Mouse (Mus musculus) skeletal muscle tissue, adult 2 months (tissue): ENCODE data around the gene Lmo7.

Experiments
- DNase-seq: peaks from one replicate; pipeline ENCODE4 v3.0.0-alpha.2; 2012; ENCODE audit warnings: low read depth, low spot score

Gene Lmo7

GRCm38 (mm10) chr14:101729237-101729971 is at the start of gene Lmo7, which contains the start of gene Gm9922:
Lmo7 (plus strand) TSS chr14:101729957.
Gm9922 (minus strand) TSS chr14:101729814.
- DNase-seq = peak; percentile 36

- DNase-seq = no peak
Observed at GRCm38 (mm10) chr14:101687696-101688095, 42.1 kb upstream of the Lmo7 start.

GRCm38 (mm10) chr14:101688406-101688805 is 41.4 kb upstream of the Lmo7 start:
- peak; percentile 28 for DNase-seq

- no peak for DNase-seq
Observed at GRCm38 (mm10) chr14:101704479-101704878, 25.3 kb upstream of the Lmo7 start.

- DNase-seq = no peak
Observed at GRCm38 (mm10) chr14:101707088-101707487, 22.7 kb upstream of the Lmo7 start.

GRCm38 (mm10) chr14:101714414-101714813 is 15.3 kb upstream of the Lmo7 start:
- no peak for DNase-seq

- DNase-seq = no peak
Observed at GRCm38 (mm10) chr14:101729972-101730692, 375 bp downstream of the Lmo7 start.

- no peak for DNase-seq
Observed at GRCm38 (mm10) chr14:101733542-101734303, 4.0 kb downstream of the Lmo7 start.

GRCm38 (mm10) chr14:101737501-101737900 is 7.7 kb downstream of the Lmo7 start:
- DNase-seq = no peak

GRCm38 (mm10) chr14:101746635-101747034 is 16.9 kb downstream of the Lmo7 start:
- DNase-seq = no peak

- DNase-seq = no peak
Observed at GRCm38 (mm10) chr14:101747811-101748210, 18.1 kb downstream of the Lmo7 start.

GRCm38 (mm10) chr14:101748436-101748835 is 18.7 kb downstream of the Lmo7 start:
- no peak for DNase-seq

- DNase-seq = no peak
Observed at GRCm38 (mm10) chr14:101750910-101751309, 21.2 kb downstream of the Lmo7 start.

- no peak for DNase-seq
Observed at GRCm38 (mm10) chr14:101755425-101755824, 25.7 kb downstream of the Lmo7 start.

- DNase-seq = no peak
Observed at GRCm38 (mm10) chr14:101762267-101762666, 32.5 kb downstream of the Lmo7 start.

- DNase-seq = no peak
Observed at GRCm38 (mm10) chr14:101763762-101764295, 34.1 kb downstream of the Lmo7 start.

GRCm38 (mm10) chr14:101771336-101771735 is 41.6 kb downstream of the Lmo7 start:
- DNase-seq = no peak

- no peak for DNase-seq
Observed at GRCm38 (mm10) chr14:101771756-101772155, 42.0 kb downstream of the Lmo7 start.

GRCm38 (mm10) chr14:101774631-101775030 is 44.9 kb downstream of the Lmo7 start:
- DNase-seq = no peak

- DNase-seq = no peak
Observed at GRCm38 (mm10) chr14:101776296-101777128, 46.8 kb downstream of the Lmo7 start.

GRCm38 (mm10) chr14:101777129-101777493 is 47.4 kb downstream of the Lmo7 start:
- DNase-seq = no peak
